Mouse (Mus musculus): ENCODE measurements around the gene Hoxc5.

Hoxc5 gene

DNA sequence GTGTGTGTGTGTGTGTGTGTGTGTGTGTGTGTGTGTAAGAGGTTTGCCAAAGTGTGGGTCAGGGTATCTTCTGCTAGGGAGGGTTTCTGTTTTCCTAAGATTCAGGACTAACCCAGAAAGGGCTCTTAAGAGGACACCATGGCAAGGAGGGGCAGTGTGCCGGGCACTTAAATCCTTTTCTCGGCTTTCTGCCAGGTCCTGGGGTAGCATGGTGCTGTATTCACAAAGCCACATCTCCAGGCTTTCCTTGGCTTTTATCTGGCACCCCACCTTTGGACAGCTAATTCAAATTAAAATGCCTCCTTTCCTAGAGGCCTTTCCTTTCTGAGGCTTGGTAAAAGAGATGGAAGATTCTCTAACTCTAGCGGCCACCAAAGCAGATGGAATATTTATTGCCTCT lies 72.4 kb downstream of the Hoxc5 start:
- DNase-seq = no peak

DNA sequence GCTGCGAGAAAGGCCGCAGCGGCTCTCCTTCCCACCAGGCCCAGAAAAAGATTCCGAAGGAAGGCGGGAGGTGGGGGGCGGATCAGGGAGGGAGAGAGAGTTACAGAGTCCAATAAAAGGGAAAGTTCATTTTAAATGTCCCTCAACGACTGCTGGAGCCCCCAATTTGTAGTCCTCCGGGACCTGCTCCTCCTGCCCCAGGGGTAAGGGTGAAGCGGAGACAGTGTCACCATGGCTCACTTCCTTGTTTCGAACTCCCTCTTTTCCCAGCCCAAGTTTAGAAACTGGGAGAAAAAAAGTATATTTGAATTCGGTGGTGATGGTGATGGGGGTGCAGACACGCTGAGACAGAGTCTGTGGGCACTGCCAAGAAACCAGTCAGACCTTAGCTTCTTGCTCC lies 73.4 kb downstream of the Hoxc5 start:
- no peak for DNase-seq

DNA sequence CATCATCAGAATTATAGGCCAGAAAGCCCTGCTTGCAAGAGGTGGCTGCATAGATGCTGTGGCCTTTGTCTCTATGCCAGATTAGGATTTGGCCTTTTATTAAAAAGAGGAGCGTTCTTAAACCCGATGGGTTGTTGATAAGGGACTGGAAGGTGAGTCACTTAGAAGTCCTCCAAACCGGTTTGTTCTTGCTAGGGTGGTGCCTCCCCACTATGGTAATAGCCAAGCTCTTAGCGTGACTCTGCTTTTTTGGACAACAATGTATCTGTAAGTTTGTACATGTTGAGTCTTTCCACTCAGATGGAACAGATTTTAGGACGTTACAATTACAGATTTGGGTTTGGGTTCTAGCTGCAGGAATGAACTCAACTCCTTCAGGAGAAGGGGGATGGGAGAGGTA lies 74.4 kb downstream of the Hoxc5 start:
- no peak for DNase-seq

DNA sequence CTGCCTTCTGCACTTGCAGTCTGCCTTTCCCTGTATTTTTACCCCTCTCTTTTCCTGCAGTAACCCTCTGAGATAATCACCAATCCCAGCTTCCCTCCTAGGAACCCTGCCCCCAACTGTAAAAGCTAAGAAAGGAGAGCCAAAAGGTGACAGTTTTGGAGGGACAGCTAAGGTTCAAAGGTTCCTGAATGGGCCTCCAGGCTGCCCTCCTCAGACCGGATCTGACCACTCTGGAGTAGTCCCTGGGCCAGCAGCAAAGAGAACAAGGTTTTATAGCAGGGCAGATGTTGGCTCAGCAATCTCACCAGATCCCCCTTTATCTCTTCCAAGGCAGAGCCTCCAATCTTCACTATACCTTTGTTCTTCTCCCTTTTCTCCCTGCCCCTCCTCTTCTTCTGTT lies 75.0 kb downstream of the Hoxc5 start:
- no peak for DNase-seq

DNA sequence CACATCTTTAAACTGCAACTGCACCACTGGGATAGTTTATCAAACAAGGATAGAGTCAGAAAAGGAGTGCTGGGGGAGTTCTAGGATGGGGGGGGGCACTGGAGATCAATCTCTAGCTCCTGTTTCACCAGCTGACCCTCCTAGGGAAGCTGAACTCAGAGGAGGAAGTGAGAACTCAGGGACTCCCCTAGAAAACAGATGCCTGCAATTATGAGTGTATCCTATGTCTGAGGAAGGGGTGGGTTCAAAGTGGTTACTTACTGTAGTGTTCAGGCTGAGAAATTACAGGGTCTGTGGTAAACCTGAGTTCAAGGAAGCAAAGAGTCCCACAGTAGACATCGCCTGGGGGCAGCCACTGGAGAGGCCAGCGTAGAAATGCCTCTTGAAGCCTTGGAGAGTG lies 84.4 kb downstream of the Hoxc5 start:
- DNase-seq = no peak

DNA sequence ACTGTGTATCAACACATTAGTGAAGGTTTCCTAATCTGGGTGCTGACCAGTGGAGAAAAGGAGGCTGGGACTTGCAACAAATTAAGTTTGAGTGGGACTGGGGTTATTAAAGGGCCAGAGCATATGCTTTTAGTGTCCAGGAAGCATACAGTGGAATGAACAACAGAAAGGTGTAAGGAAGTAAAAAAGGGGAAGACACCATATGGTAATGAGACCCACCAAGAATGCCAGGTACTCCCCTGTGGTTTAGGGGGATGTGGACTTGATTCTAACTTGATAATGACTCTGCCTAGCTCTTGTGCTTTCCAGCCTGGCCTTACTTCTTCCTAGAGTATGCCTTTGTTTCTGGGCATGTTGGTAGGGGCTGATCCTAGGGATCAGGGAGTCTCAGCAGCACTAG lies 86.0 kb downstream of the Hoxc5 start:
- no peak for DNase-seq

DNA sequence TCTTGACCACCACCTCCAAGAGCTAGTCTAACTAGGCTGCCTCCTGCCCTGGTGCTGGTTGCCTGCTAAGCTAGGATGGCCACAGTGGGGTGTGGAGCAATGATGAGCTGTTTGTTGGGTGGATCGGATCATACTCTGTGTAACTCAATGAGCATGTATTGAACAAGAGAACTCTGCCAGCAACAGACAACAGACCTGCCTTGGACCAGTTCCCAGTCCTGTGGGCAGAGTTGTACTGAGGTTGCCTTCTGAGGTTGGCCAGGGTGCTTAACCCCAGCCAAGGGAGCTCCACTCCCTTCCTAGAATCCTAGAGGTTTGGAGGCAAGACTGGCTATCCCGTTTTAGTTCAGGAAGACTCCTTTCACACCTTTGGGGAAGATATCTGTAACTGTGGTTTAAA lies 89.2 kb downstream of the Hoxc5 start:
- DNase-seq = no peak

DNA sequence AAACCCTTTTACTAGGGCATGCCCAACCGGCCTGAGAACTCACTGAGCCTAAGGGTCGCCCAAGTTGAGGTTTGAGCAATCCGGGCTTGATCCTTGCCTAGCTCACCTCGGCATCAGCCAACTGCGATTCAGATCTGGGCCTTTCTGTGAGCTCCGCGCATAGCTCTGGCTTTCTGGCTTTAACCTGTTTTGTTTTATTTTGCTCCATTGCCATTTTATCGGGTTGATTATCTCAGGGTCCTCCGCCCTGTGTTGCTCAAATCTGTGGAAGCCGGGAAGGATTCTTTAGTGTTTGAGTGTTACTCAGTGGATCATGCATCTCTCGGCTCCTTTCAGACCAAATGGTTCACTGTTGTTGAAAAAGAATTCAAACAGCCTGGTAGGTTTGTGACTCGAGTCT lies 91.5 kb downstream of the Hoxc5 start:
- DNase-seq = no peak

DNA sequence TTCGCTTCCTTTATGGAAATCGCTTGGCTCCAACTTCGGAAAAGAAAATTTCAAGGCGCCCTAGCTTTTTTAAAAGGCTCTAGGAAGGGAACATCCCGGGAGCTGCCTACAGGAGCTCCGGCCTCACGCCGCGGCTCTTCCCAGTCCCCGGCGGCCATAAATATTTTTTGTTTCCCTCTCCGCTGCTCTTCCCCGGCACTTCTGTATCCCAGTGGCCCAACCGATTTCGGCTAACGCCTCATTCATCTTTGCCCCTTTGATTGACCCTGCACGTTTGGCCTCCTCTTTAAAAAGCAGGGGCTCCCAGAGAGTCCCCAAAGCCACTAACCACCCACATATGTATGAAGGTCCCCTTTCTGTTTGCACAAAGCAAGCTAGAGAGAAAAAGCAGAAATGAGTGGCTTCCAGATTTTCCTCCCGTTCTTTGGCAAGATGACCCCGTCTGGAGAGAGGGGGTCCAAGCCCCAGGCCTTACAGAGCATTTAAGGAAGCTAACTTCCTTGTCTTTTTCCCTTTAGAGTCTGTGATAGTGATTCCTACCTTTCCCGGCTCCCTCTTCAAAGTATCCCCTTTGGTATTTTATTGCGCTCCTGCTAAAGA lies 92.2 kb downstream of the Hoxc5 start:
- no peak for DNase-seq

DNA sequence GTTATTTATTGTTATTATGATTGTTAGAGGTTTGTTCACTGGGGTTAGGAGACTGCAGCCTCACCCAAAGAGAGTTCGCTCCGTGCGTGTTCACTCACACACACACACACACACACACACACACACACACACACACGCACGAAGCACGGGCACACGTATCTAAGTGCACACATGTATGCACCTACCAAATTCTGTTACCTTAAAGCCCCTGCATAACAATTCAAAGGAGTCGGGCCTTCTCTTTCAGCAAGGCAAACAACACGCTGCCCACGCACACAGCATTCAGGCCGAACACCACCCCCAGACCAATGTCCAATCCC lies 92.7 kb downstream of the Hoxc5 start:
- DNase-seq = no peak

DNA sequence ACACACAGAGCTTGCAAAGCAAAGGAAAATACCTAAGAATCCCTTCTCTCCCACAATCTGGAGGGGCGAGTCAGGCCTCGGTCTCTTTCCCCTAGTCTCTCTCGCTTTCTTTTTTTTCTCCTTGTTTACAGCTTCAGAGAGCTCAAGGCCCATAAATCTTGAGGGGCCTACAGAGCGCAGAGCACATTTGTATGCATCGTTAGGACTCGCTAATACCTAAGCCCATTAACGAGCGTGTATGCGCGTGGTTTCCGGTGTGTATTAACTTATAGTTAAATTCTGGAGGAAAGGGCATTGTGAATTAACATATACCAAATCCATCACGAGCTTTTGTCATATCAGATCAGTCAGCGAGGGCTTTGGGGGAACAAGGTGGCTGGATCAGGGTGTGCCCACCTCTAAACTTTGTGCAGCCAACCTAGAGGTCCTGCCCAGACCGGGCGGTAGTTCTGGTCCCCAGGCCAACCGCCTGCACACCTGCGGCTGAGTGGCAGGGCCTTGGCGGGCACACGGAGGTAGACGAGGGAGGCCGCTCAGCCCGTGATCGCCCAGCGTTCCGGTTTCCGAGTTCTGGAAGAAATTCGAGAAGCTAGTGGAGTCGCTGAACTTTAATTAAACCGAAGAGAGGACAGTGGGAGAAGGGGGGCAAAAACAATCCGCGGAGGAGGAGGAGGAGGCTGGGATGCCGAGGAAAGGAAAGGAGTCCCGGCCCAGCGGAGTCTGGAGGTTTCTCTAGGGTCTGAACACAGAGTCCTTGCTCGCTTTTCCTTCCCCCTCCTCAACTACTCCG lies 93.3 kb downstream of the Hoxc5 start:
- DNase-seq = peak in 1 of 2 experiments; percentile 6

DNA sequence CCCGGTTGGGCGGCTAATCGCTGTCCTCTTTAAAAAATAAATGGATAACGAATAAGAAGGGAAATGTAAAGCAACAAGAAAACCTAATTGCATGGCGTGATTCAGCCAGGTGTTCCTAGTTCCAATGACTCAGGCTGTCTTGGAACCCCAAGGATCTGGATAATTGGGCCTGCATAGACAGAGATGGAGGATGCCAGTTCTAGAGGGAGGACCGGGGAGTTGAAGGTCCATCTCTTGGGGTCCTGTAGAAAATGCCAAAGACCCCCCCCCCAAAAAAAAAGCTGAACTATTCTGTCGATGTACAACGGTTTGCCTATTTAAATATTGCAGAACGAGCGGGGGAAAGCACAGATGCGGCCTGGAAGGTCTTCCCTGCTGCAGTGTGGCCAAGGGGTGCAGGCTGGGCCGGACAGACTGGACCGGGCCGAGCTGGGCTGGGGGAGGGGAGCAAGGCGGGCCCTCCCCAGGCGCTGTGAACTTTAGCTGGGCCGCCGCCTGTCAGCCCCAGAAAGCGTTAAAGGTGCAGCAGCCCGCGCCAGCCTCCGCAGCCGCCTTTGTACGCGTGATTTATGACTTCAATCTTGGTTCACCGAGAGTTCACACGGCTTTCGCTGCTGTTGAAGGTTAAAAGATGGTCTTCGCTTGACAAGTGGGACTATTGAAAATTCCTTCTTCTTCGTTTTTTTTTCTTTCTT lies 94.0 kb downstream of the Hoxc5 start:
- no peak for DNase-seq

DNA sequence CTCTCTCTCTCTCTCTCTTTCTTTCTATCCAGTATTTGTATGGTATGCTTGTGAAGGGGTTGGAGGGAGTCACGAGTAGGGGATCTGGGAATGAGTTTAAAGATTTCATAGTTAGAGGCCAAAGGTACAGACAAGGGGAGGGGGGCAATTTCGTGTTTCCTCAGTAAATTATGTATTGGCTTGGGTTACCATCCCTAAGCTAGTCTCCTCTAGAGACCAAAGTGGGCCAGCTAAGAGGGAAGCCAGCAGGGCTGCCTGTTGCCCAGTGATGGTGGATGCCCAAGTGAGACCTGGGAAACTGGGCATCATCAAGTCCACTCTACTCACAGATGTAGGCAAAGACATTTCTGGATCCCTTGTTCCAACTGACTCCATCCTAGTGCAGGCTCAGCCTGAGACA lies 94.7 kb downstream of the Hoxc5 start:
- DNase-seq = no peak

DNA sequence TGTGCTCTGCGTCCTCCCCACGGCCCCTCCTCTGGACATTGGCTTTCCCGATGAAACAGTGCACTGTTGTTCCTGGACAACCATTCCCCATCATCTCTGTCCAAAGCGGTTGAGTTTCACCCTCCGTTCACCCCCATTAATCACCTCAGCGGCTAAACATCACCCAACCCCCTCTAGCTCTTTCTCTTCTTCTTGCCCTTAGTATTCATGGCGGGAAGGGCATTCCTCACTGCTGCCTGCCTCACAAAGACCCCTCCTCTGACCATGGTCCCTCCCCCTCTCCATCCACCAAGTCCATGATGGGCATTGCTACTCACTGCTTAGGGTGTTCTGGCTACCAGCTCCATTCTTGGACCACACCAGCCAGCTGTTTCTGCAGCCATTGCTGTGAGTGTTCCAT lies 98.4 kb downstream of the Hoxc5 start:
- no peak for DNase-seq
